Mouse (Mus musculus): ENCODE data around the gene Ndst4. TPM values are rescaled to one million over a fixed set of nuclear protein-coding genes. Genes with fewer than 3 reads are reported as not detected.

The Ndst4 gene
- polyA plus RNA-seq (2015; fragmentation: Nextera tagmentation; extraction: Ambion mirVana), result 0.12 TPM in 1 of 2 replicates, not detected in the other

GRCm38 (mm10) chr3:125403601-125404396 lies at the start of gene Ndst4:
TSS of gene Ndst4 (plus strand) at chr3:125404076.
- 0 out of 2 replicates have a peak within 1 kb of the TSS, but pooled peaks have one; percentile 37 for H3K9ac ChIP-seq (replicated peaks; ENCODE audit: low read length)
- no peaks in the 10 kb centered on the region for H3K9me3 ChIP-seq (ENCODE audit: low read length)
- no peak within 1 kb of the TSS for H3K27ac ChIP-seq (ENCODE audit: low read length)
- no peaks in the 10 kb centered on the region; the same call in 1 of the 2 replicates for H3K4me1 ChIP-seq (ENCODE audit: insufficient read depth, low read length)
- peak within 1 kb of the TSS; percentile 59 for H3K4me2 ChIP-seq (replicated peaks; ENCODE audit: low read depth, low read length)
- peak within 1 kb of the TSS; percentile 46 for H3K4me3 ChIP-seq (ENCODE audit: low read length)
- no peaks in the 10 kb centered on the region for H3K27me3 ChIP-seq (ENCODE audit: insufficient read depth, low read length)
- ATAC-seq (ENCODE audit: low FRiP score, low TSS enrichment), result peak; percentile 79
- H3K36me3 ChIP-seq (ENCODE audit: insufficient read depth, low read length), result no peaks in the 10 kb centered on the region
- whole genome bisulfite sequencing, result 14% methylated on average over 14 of the region's 14 CpGs

GRCm38 (mm10) chr3:125397443-125397842 lies 6.4 kb upstream of the Ndst4 start:
- no peak overlapping the region for H3K4me3 ChIP-seq (ENCODE audit: low read length)
- H3K4me2 ChIP-seq (replicated peaks; ENCODE audit: low read depth, low read length), result no peak overlapping the region
- H3K4me1 ChIP-seq (ENCODE audit: insufficient read depth, low read length), result no peaks in the 10 kb centered on the region
- 73% methylated on average over 3 of the region's 3 CpGs for WGBS
- no peaks in the 10 kb centered on the region for H3K36me3 ChIP-seq (ENCODE audit: insufficient read depth, low read length)
- no peaks in the 10 kb centered on the region for H3K27me3 ChIP-seq (ENCODE audit: insufficient read depth, low read length)
- ATAC-seq (ENCODE audit: low FRiP score, low TSS enrichment), result no peak
- no peaks in the 10 kb centered on the region for H3K9me3 ChIP-seq (ENCODE audit: low read length)
- no peak overlapping the region for H3K27ac ChIP-seq (ENCODE audit: low read length)
- H3K9ac ChIP-seq (replicated peaks; ENCODE audit: low read length), result no peak overlapping the region

- ATAC-seq (ENCODE audit: low FRiP score, low TSS enrichment), result no peak
Observed at GRCm38 (mm10) chr3:125406456-125406855, 2.6 kb downstream of the Ndst4 start.

GRCm38 (mm10) chr3:125406991-125407390 lies 3.1 kb downstream of the Ndst4 start:
- H3K4me3 ChIP-seq (ENCODE audit: low read length), result no peak overlapping the region
- H3K9me3 ChIP-seq (ENCODE audit: low read length), result no peaks in the 10 kb centered on the region
- no peaks in the 10 kb centered on the region; the same call in 1 of the 2 replicates for H3K4me1 ChIP-seq (ENCODE audit: insufficient read depth, low read length)
- no peak for ATAC-seq (ENCODE audit: low FRiP score, low TSS enrichment)
- no peak overlapping the region for H3K4me2 ChIP-seq (replicated peaks; ENCODE audit: low read depth, low read length)
- no peaks in the 10 kb centered on the region for H3K36me3 ChIP-seq (ENCODE audit: insufficient read depth, low read length)
- H3K27me3 ChIP-seq (ENCODE audit: insufficient read depth, low read length), result no peaks in the 10 kb centered on the region
- WGBS, result 67% methylated on average over 3 of the region's 3 CpGs
- no peak overlapping the region for H3K27ac ChIP-seq (ENCODE audit: low read length)
- no peak overlapping the region for H3K9ac ChIP-seq (replicated peaks; ENCODE audit: low read length)

More at GRCm38 (mm10) chr3:125406456-125406855, 2.6 kb downstream of the Ndst4 start:
- Histone ChIP-seq H3K27ac (ENCODE audit: low read length) (no peak overlapping the region), H3K9me3 (ENCODE audit: low read length) (no peaks in the 10 kb centered on the region), H3K4me2 (replicated peaks; ENCODE audit: low read depth, low read length) (no peak overlapping the region), H3K4me1 (ENCODE audit: insufficient read depth, low read length) (no peaks in the 10 kb centered on the region; the same call in 1 of the 2 replicates), H3K36me3 (ENCODE audit: insufficient read depth, low read length) (no peaks in the 10 kb centered on the region), H3K27me3 (ENCODE audit: insufficient read depth, low read length) (no peaks in the 10 kb centered on the region), H3K9ac (replicated peaks; ENCODE audit: low read length) (no peak overlapping the region), H3K4me3 (ENCODE audit: low read length) (no peak overlapping the region)
- 66% methylated on average over 2 of the region's 2 CpGs for WGBS

- H3K27me3 ChIP-seq (ENCODE audit: insufficient read depth, low read length), result no peaks in the 10 kb centered on the region
- no peaks in the 10 kb centered on the region for H3K4me1 ChIP-seq (ENCODE audit: insufficient read depth, low read length)
- H3K4me3 ChIP-seq (ENCODE audit: low read length), result no peak overlapping the region
- H3K36me3 ChIP-seq (ENCODE audit: insufficient read depth, low read length), result no peaks in the 10 kb centered on the region
- no peak overlapping the region for H3K4me2 ChIP-seq (replicated peaks; ENCODE audit: low read depth, low read length)
- no peak overlapping the region for H3K27ac ChIP-seq (ENCODE audit: low read length)
- ATAC-seq (ENCODE audit: low FRiP score, low TSS enrichment), result no peak
- no peak overlapping the region for H3K9ac ChIP-seq (replicated peaks; ENCODE audit: low read length)
- 41% methylated on average over 6 of the region's 6 CpGs for WGBS
- H3K9me3 ChIP-seq (ENCODE audit: low read length), result no peaks in the 10 kb centered on the region
Observed at GRCm38 (mm10) chr3:125466894-125467652, 63.2 kb downstream of the Ndst4 start.

- Histone ChIP-seq H3K4me2 (replicated peaks; ENCODE audit: low read depth, low read length) (no peak overlapping the region), H3K9me3 (ENCODE audit: low read length) (no peaks in the 10 kb centered on the region), H3K36me3 (ENCODE audit: insufficient read depth, low read length) (no peaks in the 10 kb centered on the region), H3K9ac (replicated peaks; ENCODE audit: low read length) (no peak overlapping the region), H3K27ac (ENCODE audit: low read length) (no peak overlapping the region), H3K4me1 (ENCODE audit: insufficient read depth, low read length) (no peaks in the 10 kb centered on the region), H3K4me3 (ENCODE audit: low read length) (no peak overlapping the region), H3K27me3 (ENCODE audit: insufficient read depth, low read length) (no peaks in the 10 kb centered on the region)
- 83% methylated on average over 5 of the region's 5 CpGs for WGBS
- no peak for ATAC-seq (ENCODE audit: low FRiP score, low TSS enrichment)
Observed at GRCm38 (mm10) chr3:125510102-125510501, 106.2 kb downstream of the Ndst4 start.

GRCm38 (mm10) chr3:125533371-125533770 lies 129.5 kb downstream of the Ndst4 start:
- H3K36me3 ChIP-seq (ENCODE audit: insufficient read depth, low read length), result no peaks in the 10 kb centered on the region
- no peak for ATAC-seq (ENCODE audit: low FRiP score, low TSS enrichment)
- no peak overlapping the region for H3K4me3 ChIP-seq (ENCODE audit: low read length)
- H3K27me3 ChIP-seq (ENCODE audit: insufficient read depth, low read length), result no peaks in the 10 kb centered on the region
- no peaks in the 10 kb centered on the region for H3K4me1 ChIP-seq (ENCODE audit: insufficient read depth, low read length)
- H3K9ac ChIP-seq (replicated peaks; ENCODE audit: low read length), result no peak overlapping the region
- 75% methylated on average over 8 of the region's 8 CpGs for WGBS
- H3K4me2 ChIP-seq (replicated peaks; ENCODE audit: low read depth, low read length), result no peak overlapping the region
- no peaks in the 10 kb centered on the region for H3K9me3 ChIP-seq (ENCODE audit: low read length)
- H3K27ac ChIP-seq (ENCODE audit: low read length), result no peak overlapping the region

- ATAC-seq (ENCODE audit: low FRiP score, low TSS enrichment), result no peak
- Histone ChIP-seq H3K4me3 (ENCODE audit: low read length) (no peak overlapping the region), H3K36me3 (ENCODE audit: insufficient read depth, low read length) (no peaks in the 10 kb centered on the region), H3K4me1 (ENCODE audit: insufficient read depth, low read length) (no peaks in the 10 kb centered on the region), H3K27ac (ENCODE audit: low read length) (no peak overlapping the region), H3K9ac (replicated peaks; ENCODE audit: low read length) (no peak overlapping the region), H3K9me3 (ENCODE audit: low read length) (no peaks in the 10 kb centered on the region), H3K27me3 (ENCODE audit: insufficient read depth, low read length) (no peaks in the 10 kb centered on the region), H3K4me2 (replicated peaks; ENCODE audit: low read depth, low read length) (no peak overlapping the region)
- 85% methylated on average over 2 of the region's 2 CpGs for WGBS
Observed at GRCm38 (mm10) chr3:125570602-125571001, 166.7 kb downstream of the Ndst4 start.

- 86% methylated on average over 2 of the region's 2 CpGs for WGBS
- no peak overlapping the region for H3K4me3 ChIP-seq (ENCODE audit: low read length)
- ATAC-seq (ENCODE audit: low FRiP score, low TSS enrichment), result no peak
- no peaks in the 10 kb centered on the region for H3K27me3 ChIP-seq (ENCODE audit: insufficient read depth, low read length)
- H3K27ac ChIP-seq (ENCODE audit: low read length), result no peak overlapping the region
- no peak overlapping the region for H3K9ac ChIP-seq (replicated peaks; ENCODE audit: low read length)
- H3K4me1 ChIP-seq (ENCODE audit: insufficient read depth, low read length), result no peaks in the 10 kb centered on the region
- no peak overlapping the region for H3K4me2 ChIP-seq (replicated peaks; ENCODE audit: low read depth, low read length)
- H3K9me3 ChIP-seq (ENCODE audit: low read length), result no peaks in the 10 kb centered on the region
- H3K36me3 ChIP-seq (ENCODE audit: insufficient read depth, low read length), result no peaks in the 10 kb centered on the region
Observed at GRCm38 (mm10) chr3:125632233-125632632, 228.4 kb downstream of the Ndst4 start.
